Mouse (Mus musculus) ES-Bruce4 (cell line): ENCODE measurements around the gene Stpg4.

Experiments used
- CTCF ChIP-seq: IDR thresholded peaks from one replicate; pipeline ENCODE4 v1.8.1; 2011; ENCODE audit warnings: low read depth, low read length
- POLR2A ChIP-seq: IDR thresholded peaks from one replicate; pipeline ENCODE4 v1.8.1; 2011; ENCODE audit warnings: low read length; ENCODE audit not compliant: insufficient read depth

- TF ChIP-seq POLR2A (no peak), CTCF (no peak)
Observed at GRCm38 (mm10) chr17:87448881-87449280, 21.3 kb upstream of the Stpg4 start.
